Mouse (Mus musculus) lung, embryonic 15.5 days (tissue): ENCODE measurements around the gene Atp5d. TPM values are rescaled to one million over a fixed set of nuclear protein-coding genes. Genes with fewer than 3 reads are reported as not detected.

Experiments used
- ATAC-seq: fragments of 200-750 bp; cut with Nextera tagmentation; 2 replicates; pipeline ENCODE4 v1.8.0; 2017; ENCODE audit warnings: moderate number of reproducible peaks, borderline replicate concordance; ENCODE audit not compliant: low FRiP score, low TSS enrichment; ENCODE audit errors: extremely low read depth
- H3K27ac ChIP-seq: fragments of 300-500 bp; sonication (generic); 2 replicates; pipeline ENCODE4 v1.5.1; 2015; ENCODE audit warnings: moderate library complexity, mild to moderate bottlenecking, inconsistent platforms
- H3K27me3 ChIP-seq: fragments of 300-500 bp; sonication (generic); 2 replicates; pipeline ENCODE4 v1.6.1; 2015; ENCODE audit warnings: inconsistent platforms
- H3K36me3 ChIP-seq: fragments of 300-500 bp; sonication (generic); 2 replicates; pipeline ENCODE4 v1.6.1; 2015; ENCODE audit warnings: inconsistent platforms
- H3K4me1 ChIP-seq: fragments of 300-500 bp; sonication (generic); 2 replicates; pipeline ENCODE4 v1.6.1; 2015; ENCODE audit warnings: inconsistent platforms
- H3K4me2 ChIP-seq: fragments of 300-500 bp; sonication (generic); 2 replicates; pipeline ENCODE4 v1.6.1; 2015; ENCODE audit warnings: inconsistent platforms, mild to moderate bottlenecking, moderate library complexity
- H3K4me3 ChIP-seq: fragments of 300-500 bp; sonication (generic); 2 replicates; pipeline ENCODE4 v1.5.1; 2015; ENCODE audit warnings: mild to moderate bottlenecking, inconsistent platforms
- H3K9ac ChIP-seq: fragments of 300-500 bp; sonication (generic); 2 replicates; pipeline ENCODE4 v1.6.1; 2015; ENCODE audit warnings: inconsistent platforms
- H3K9me3 ChIP-seq: fragments of 300-500 bp; sonication (generic); 2 replicates; pipeline ENCODE4 v1.6.1; 2016; ENCODE audit warnings: inconsistent platforms
- WGBS: fragments of 180-500 bp; shearing (Covaris S2); methylation state at CpG from one replicate; pipeline ENCODE4 v1.1.7; 2015; 5-methylcytosine and 5-hydroxymethylcytosine counted together
- polyA plus RNA-seq: library from polyadenylated mRNA; unstranded; fragments of >200 nt; fragmentation: Nextera tagmentation; extraction: Ambion mirVana; gene quantifications from 2 replicates; pipeline ENCODE4 v1.2.1, GENCODE M21; 2015

Gene Atp5d
- polyA plus RNA-seq, 1 experiment from 2014 or later: 541 TPM

DNA sequence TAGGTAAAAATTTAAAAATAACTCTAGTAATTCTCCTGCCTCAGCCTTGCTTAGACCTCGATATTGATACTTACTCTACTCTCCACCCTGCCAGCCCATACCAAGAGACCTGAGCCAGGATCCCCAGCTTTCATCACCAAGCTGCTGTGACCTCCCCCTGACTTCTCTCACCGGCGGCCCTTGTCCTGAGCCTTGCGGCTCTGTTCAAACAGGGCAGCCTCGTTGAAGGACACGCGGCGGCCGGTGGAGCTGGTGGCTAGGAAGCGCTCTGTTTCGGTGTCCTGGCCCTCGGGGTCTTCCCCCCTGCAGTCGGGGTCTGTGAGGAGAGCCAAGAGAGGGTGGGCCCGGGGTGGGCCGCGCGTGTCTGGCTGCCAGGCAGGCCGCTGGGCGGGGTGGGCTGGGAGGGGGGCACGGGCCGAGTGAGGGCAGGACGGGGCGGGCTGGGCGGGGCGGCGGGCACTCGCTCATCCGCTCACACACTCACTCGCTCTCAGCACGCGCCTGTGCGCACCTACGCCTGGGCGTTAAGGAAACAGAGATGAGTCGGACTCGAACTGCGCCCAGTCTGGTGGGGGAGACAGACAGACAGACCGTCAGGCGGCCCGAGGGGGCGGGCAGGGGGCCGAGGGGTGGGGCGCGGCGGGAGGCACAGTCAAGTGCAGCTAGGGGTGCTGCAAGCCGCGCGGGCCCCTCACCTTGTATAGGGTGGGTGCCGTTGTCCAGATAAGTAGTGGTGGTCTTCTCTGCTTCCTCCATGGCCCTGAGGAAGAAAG lies 2.1 kb upstream of the Atp5d start:
- peaks cover 52% of the 10 kb centered on the region for H3K4me1 ChIP-seq
- WGBS: 11% methylated on average over 47 of the region's 49 CpGs
- peak overlapping the region; percentile 61 for H3K4me3 ChIP-seq
- H3K4me2 ChIP-seq: peak overlapping the region; percentile 98
- no peak for ATAC-seq
- peak overlapping the region; percentile 8; the same call in 1 of the 2 replicates for H3K9ac ChIP-seq
- H3K27ac ChIP-seq: peak overlapping the region; percentile 74
- H3K36me3 ChIP-seq: peaks cover 11% of the 10 kb centered on the region; the same call in 1 of the 2 replicates
- peaks cover 53% of the 10 kb centered on the region for H3K27me3 ChIP-seq
- no peaks in the 10 kb centered on the region for H3K9me3 ChIP-seq

DNA sequence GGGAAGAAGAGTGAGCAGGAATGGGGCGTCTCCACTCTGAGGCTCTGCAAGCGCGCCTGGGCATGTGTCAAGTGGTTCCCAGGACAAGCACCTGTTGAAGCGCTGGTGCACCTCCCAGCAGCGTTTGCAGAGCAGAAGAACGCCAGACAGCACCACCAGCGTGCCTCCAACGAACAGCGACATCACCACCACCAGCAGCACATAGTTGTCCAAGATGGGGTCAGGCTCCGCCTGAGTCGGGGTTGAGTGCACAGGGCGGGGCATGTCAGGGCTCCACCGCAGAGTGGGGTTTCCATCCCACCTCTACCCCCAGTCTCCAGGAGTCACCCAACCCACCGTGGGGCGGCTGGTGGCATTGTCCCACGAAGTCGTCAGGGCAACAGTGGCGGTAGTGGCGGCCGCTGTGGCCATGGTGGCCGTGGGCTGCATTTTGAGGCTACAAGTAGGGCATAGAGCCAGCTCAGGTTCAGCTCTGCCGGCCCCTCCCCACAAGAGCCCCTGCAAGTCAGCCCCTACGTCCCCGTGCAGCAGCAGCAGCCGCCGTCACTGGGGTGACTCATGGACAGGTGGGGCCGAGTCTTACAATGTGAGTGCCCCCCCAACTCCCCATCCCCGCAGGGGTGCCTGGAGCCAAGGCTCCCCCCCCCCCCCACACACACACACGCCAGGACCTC lies 1.3 kb upstream of the Atp5d start:
- peaks cover 52% of the 10 kb centered on the region for H3K4me1 ChIP-seq
- peak overlapping the region; percentile 8; the same call in 1 of the 2 replicates for H3K9ac ChIP-seq
- no peak for ATAC-seq
- H3K27ac ChIP-seq: peak overlapping the region; percentile 74
- WGBS: 5% methylated on average over 29 of the region's 29 CpGs
- H3K36me3 ChIP-seq: peaks cover 5% of the 10 kb centered on the region; the same call in 1 of the 2 replicates
- peak overlapping the region; percentile 61 for H3K4me3 ChIP-seq
- H3K4me2 ChIP-seq: peak overlapping the region; percentile 98
- H3K9me3 ChIP-seq: no peaks in the 10 kb centered on the region
- H3K27me3 ChIP-seq: peaks cover 53% of the 10 kb centered on the region

DNA sequence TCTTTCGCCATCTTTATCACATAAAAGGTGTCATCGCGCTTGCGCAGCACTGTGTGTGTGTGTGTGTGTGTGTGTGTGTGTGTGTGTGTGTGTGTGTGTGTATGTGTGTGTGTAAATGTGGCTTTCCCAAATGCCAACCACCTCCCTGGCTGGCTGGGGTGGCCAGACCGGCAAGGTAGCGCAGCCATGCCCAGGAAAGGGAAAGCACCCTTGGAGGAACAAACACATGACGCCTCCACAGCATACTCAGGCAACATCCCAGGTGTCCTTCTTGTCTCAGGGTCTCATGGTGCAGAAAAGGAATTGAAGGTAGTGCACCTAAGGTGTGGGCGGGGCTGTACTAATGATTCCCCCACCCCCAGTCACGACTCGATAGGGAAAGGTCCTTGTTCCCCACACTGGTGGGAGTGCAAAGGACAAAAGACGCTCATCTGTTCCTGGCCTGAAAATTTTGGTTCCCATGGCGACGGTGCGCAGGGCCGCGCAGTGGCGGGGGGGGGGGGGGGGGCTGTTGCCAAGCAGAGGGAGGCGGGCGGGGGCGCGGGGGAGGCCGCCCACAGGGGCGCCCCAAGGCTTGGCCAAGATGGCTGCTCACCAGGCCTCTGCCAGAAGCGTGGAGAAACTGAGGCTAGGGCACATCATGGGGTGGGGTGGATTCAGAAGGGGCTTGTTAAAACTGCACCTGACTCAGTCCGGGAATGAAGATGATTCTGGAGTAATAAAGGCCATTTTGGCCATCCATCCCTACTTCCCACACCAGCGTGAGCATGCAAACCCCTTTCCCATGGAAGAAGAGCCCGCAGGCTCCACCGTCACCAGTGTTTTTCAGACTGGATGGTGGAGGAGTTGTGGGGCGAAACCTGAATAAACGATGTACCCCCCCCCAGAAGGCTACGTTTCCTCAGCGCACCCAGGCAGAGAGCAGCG lies 543 bp upstream of the Atp5d start:
- H3K4me3 ChIP-seq: peak overlapping the region; percentile 61
- peak overlapping the region; percentile 98 for H3K4me2 ChIP-seq
- H3K9me3 ChIP-seq: no peaks in the 10 kb centered on the region
- H3K36me3 ChIP-seq: no peaks in the 10 kb centered on the region
- peak overlapping the region; percentile 70 for H3K9ac ChIP-seq
- peaks cover 55% of the 10 kb centered on the region for H3K4me1 ChIP-seq
- WGBS: 5% methylated on average over 21 of the region's 33 CpGs
- no peak for ATAC-seq
- H3K27ac ChIP-seq: peak overlapping the region; percentile 74
- H3K27me3 ChIP-seq: peaks cover 53% of the 10 kb centered on the region

DNA sequence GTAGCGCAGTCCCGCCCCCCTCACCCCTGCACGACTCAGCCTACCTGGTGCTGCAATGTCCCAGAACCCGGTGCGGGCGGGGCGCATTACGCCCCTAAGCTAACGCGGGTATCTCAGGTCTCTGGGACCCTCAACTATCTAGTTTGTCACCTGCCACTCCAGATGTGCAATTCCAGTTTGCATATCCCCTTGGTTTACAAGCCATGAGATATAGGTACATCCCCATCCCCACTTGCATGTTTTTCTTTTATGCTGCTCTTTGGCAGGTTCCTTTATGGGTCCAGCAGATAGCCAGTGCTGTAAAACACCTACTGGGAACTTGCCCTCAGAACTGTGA lies 975 bp downstream of the Atp5d start:
- peak overlapping the region; percentile 70 for H3K9ac ChIP-seq
- ATAC-seq: no peak
- peaks cover 53% of the 10 kb centered on the region for H3K27me3 ChIP-seq
- WGBS: 0% methylated on average over 10 of the region's 10 CpGs
- no peaks in the 10 kb centered on the region for H3K9me3 ChIP-seq
- peaks cover 10% of the 10 kb centered on the region for H3K36me3 ChIP-seq
- H3K4me1 ChIP-seq: peaks cover 58% of the 10 kb centered on the region
- H3K4me3 ChIP-seq: peak overlapping the region; percentile 61
- H3K4me2 ChIP-seq: peak overlapping the region; percentile 98
- H3K27ac ChIP-seq: peak overlapping the region; percentile 74

GRCm38 (mm10) chr10:80139975-80140665 lies 1.7 kb downstream of the Atp5d start:
- peak overlapping the region; percentile 98; the same call in 1 of the 2 replicates for H3K4me2 ChIP-seq
- 72% methylated on average over 11 of the region's 11 CpGs for WGBS
- ATAC-seq: no peak
- H3K4me1 ChIP-seq: peaks cover 62% of the 10 kb centered on the region
- H3K4me3 ChIP-seq: no peak overlapping the region
- H3K9me3 ChIP-seq: no peaks in the 10 kb centered on the region
- H3K27me3 ChIP-seq: peaks cover 52% of the 10 kb centered on the region
- H3K9ac ChIP-seq: no peak overlapping the region
- 0 out of 2 replicates have a peak overlapping the region, but pooled peaks have one; percentile 74 for H3K27ac ChIP-seq
- peaks cover 18% of the 10 kb centered on the region for H3K36me3 ChIP-seq

GRCm38 (mm10) chr10:80140666-80141035 lies 2.2 kb downstream of the Atp5d start, which contains the start of gene Cbarp:
Gene Cbarp (minus strand): TSS chr10:80140835.
- no peak for ATAC-seq
- Histone ChIP-seq H3K9me3 (no peaks in the 10 kb centered on the region), H3K4me3 (peak within 1 kb of the TSS; percentile 61), H3K4me2 (peak within 1 kb of the TSS; percentile 98), H3K4me1 (peaks cover 67% of the 10 kb centered on the region), H3K9ac (peak within 1 kb of the TSS; percentile 31), H3K27ac (peak within 1 kb of the TSS; percentile 78), H3K36me3 (peaks cover 23% of the 10 kb centered on the region), H3K27me3 (peaks cover 47% of the 10 kb centered on the region)
- 68% methylated on average over 10 of the region's 10 CpGs for WGBS

GRCm38 (mm10) chr10:80141243-80141642 lies 2.8 kb downstream of the Atp5d start:
- H3K4me2 ChIP-seq: peak overlapping the region; percentile 67
- peaks cover 70% of the 10 kb centered on the region for H3K4me1 ChIP-seq
- H3K27ac ChIP-seq: peak overlapping the region; percentile 78
- peak; percentile 71 for ATAC-seq
- no peaks in the 10 kb centered on the region for H3K9me3 ChIP-seq
- H3K36me3 ChIP-seq: peaks cover 27% of the 10 kb centered on the region
- peak overlapping the region; percentile 31; the same call in 1 of the 2 replicates for H3K9ac ChIP-seq
- H3K4me3 ChIP-seq: peak overlapping the region; percentile 56
- H3K27me3 ChIP-seq: peaks cover 41% of the 10 kb centered on the region
- under 1% methylated on average over 29 of the region's 29 CpGs for WGBS

GRCm38 (mm10) chr10:80141786-80142529 lies 3.5 kb downstream of the Atp5d start:
- peak; percentile 85 for ATAC-seq
- H3K9me3 ChIP-seq: no peaks in the 10 kb centered on the region
- H3K27ac ChIP-seq: peak overlapping the region; percentile 78

DNA sequence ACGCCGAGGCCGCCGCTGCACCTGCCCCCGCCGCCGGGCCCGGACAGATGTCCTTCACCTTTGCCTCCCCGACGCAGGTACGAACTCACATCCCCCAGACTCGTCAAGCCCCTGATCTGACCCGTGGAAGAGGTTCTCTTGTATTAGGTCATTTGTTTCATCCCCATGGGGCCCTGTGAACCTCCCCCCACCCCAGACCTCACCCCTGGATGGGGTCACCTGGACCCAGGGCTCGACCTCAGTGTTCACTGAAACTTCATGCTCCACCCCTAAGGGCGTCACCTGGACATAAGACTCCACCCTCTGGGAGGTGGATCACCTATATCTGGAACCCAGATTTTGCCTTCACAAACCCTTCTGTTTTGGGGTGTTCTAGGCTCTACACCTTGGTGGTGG lies 4.1 kb downstream of the Atp5d start:
- H3K36me3 ChIP-seq: peaks cover 27% of the 10 kb centered on the region
- peak overlapping the region; percentile 78 for H3K27ac ChIP-seq
- peak overlapping the region; percentile 67 for H3K4me2 ChIP-seq
- H3K9me3 ChIP-seq: no peaks in the 10 kb centered on the region
- peak overlapping the region; percentile 56 for H3K4me3 ChIP-seq
- 0% methylated on average over 15 of the region's 15 CpGs for WGBS
- peaks cover 28% of the 10 kb centered on the region for H3K27me3 ChIP-seq
- ATAC-seq: no peak
- H3K4me1 ChIP-seq: peaks cover 70% of the 10 kb centered on the region
- peak overlapping the region; percentile 71 for H3K9ac ChIP-seq

More at GRCm38 (mm10) chr10:80141786-80142529, 3.5 kb downstream of the Atp5d start:
- Histone ChIP-seq H3K36me3 (peaks cover 27% of the 10 kb centered on the region), H3K27me3 (peaks cover 34% of the 10 kb centered on the region), H3K4me3 (peak overlapping the region; percentile 56), H3K4me2 (peak overlapping the region; percentile 67), H3K9ac (peak overlapping the region; percentile 71), H3K4me1 (peaks cover 70% of the 10 kb centered on the region)
- under 1% methylated on average over 43 of the region's 43 CpGs for WGBS

DNA sequence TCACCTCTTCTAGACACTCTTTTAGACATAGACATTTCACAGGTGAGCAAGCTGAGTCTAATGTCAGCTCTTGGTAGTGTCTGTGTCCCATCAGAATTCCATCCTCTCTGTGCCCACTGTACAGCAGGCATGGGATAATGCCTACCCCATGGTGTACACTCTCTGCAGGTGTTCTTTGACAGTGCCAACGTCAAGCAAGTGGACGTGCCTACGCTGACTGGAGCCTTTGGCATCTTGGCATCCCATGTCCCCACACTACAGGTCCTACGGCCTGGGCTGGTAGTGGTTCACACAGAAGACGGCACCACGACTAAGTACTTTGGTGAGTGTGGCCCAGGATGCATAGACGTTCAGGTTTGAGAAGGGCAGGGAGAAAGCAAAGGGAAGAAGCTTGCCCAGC lies 5.2 kb downstream of the Atp5d start:
- WGBS: 92% methylated on average over 7 of the region's 7 CpGs
- Histone ChIP-seq H3K4me2 (no peak overlapping the region), H3K27ac (no peak overlapping the region), H3K4me1 (peaks cover 64% of the 10 kb centered on the region), H3K4me3 (no peak overlapping the region), H3K9me3 (no peaks in the 10 kb centered on the region), H3K9ac (no peak overlapping the region), H3K36me3 (peaks cover 27% of the 10 kb centered on the region), H3K27me3 (peaks cover 17% of the 10 kb centered on the region; the same call in 1 of the 2 replicates)
- ATAC-seq: no peak
